Mouse (Mus musculus) megakaryocyte, embryonic 14.5 days (primary cell): ENCODE results near the gene Tapbp.

ENCODE experiments used
- FLI1 ChIP-seq: IDR thresholded peaks from 2 replicates; pipeline ENCODE4 v1.6.1; 2012; ENCODE audit warnings: low read length, inconsistent platforms, mixed read lengths
- GATA1 ChIP-seq: IDR thresholded peaks from 3 replicates; pipeline ENCODE4 v1.6.1; 2012; ENCODE audit warnings: mixed read lengths, low read length, inconsistent platforms, borderline replicate concordance

GRCm38 (mm10) chr17:33938783-33939182 is 23.1 kb downstream of the Tapbp start:
- TF ChIP-seq GATA1 = no peak
- TF ChIP-seq FLI1 = no peak
